Mouse (Mus musculus) E14TG2a.4 (cell line): ENCODE results near the gene Nr0b2.

Experiments used
- CTCF ChIP-seq: conservative IDR thresholded peaks from 2 replicates; pipeline ENCODE4 v1.5.1; 2014; ENCODE audit warnings: low read length
- NANOG ChIP-seq: IDR thresholded peaks from 2 replicates; pipeline ENCODE4 v1.6.1; 2014; ENCODE audit warnings: borderline replicate concordance, low read length, mixed read lengths
- POU5F1 ChIP-seq: IDR thresholded peaks from 2 replicates; pipeline ENCODE4 v1.6.1; 2014; ENCODE audit warnings: low read length, borderline replicate concordance

DNA sequence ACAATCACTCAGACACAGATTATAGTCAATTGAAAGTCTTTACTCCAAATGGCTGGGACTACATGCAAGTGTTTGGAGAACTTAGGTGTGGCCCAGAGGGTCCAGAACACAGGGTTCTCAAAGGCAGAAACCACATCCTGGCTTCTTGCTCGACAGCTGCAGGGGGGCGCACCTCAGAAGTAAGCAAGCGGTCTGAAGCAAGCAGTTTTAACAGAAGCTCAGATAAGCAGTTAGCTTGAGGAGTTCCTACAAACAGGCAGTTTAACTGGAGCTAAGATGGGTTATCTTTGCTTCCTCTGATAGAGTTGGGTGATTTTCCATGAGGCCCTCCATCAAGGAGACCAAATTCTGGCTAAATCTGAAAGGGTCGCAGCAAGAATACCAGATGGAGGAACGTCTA is 46.6 kb upstream of the Nr0b2 start:
- TF ChIP-seq CTCF (no peak), NANOG (no peak), POU5F1 (no peak)
